Mouse (Mus musculus) liver, adult 2 months (tissue): ENCODE measurements around the gene Mmel1.

Source experiments
- CTCF ChIP-seq: fragments of 200-500 bp; IDR thresholded peaks from 2 replicates; pipeline ENCODE4 v1.5.1; 2011; ENCODE audit warnings: low read depth, low read length, control low read depth
- POLR2A ChIP-seq: fragments of 200-500 bp; IDR thresholded peaks from 2 replicates; pipeline ENCODE4 v1.6.1; 2011; ENCODE audit warnings: low read length, control low read depth; ENCODE audit not compliant: insufficient read depth; ENCODE audit errors: extremely low read depth

GRCm38 (mm10) chr4:154827181-154827580 lies 42.2 kb upstream of the Mmel1 start:
- TF ChIP-seq POLR2A (no peak), CTCF (no peak)
